Mouse (Mus musculus) myocyte (in vitro differentiated cells): ENCODE data around the gene Ptpn23. TPM values are rescaled to one million over a fixed set of nuclear protein-coding genes. Genes with fewer than 3 reads are reported as not detected.

ENCODE experiments used
- H3K27me3 ChIP-seq: one replicate; pipeline ENCODE4 v1.6.1; 2011; ENCODE audit not compliant: control insufficient read depth, insufficient read depth, insufficient read length
- H3K36me3 ChIP-seq: one replicate; pipeline ENCODE4 v1.6.1; 2011; ENCODE audit not compliant: control insufficient read depth, insufficient read depth
- H3K4me2 ChIP-seq: one replicate; pipeline ENCODE4 v1.6.1; 2011; ENCODE audit warnings: low read depth, control low read depth
- H3K4me3 ChIP-seq: one replicate; pipeline ENCODE4 v1.5.1; 2011; ENCODE audit warnings: mild to moderate bottlenecking, control low read depth, moderate library complexity
- H3K79me2 ChIP-seq: one replicate; pipeline ENCODE4 v1.6.1; 2011; ENCODE audit not compliant: control insufficient read depth, insufficient read depth
- H3ac ChIP-seq: one replicate; pipeline ENCODE4 v1.6.1; 2011; ENCODE audit not compliant: control insufficient read depth, insufficient read length
- CEBPB ChIP-seq: IDR thresholded peaks from 2 replicates; pipeline ENCODE4 v1.6.1; 2011; ENCODE audit warnings: mild to moderate bottlenecking, moderate library complexity; ENCODE audit not compliant: poor library complexity, insufficient read depth, severe bottlenecking
- E2F4 ChIP-seq: IDR thresholded peaks from one replicate; pipeline ENCODE4 v1.6.1; 2011; ENCODE audit warnings: mild to moderate bottlenecking, control low read depth, moderate library complexity; ENCODE audit not compliant: insufficient read depth
- MAX ChIP-seq: IDR thresholded peaks from one replicate; pipeline ENCODE4 v1.6.1; 2011; ENCODE audit warnings: low read depth, mild to moderate bottlenecking, control low read depth
- MYOD1 ChIP-seq, 3 experiments: IDR thresholded peaks; one replicate each; pipeline ENCODE4 v1.6.1; 2011; ENCODE audit warnings: control low read depth in 2 of 3, low read depth in 2 of 3, mild to moderate bottlenecking in 2 of 3, moderate library complexity in 1 of 3; ENCODE audit not compliant: insufficient read length in 2 of 3, control insufficient read depth in 1 of 3
- MYOG ChIP-seq, 3 experiments: IDR thresholded peaks; one replicate each; pipeline ENCODE4 v1.6.1; 2011; ENCODE audit warnings: control low read depth in 2 of 3, low read depth in 2 of 3, mild to moderate bottlenecking in 2 of 3; ENCODE audit not compliant: insufficient read length in 2 of 3, control insufficient read depth in 1 of 3, insufficient read depth in 1 of 3
- POLR2A ChIP-seq: IDR thresholded peaks from one replicate; pipeline ENCODE4 v1.6.1; 2011; ENCODE audit warnings: low read depth, mild to moderate bottlenecking, control low read depth, moderate library complexity; ENCODE audit not compliant: insufficient read length
- POLR2AphosphoS2 ChIP-seq: IDR thresholded peaks from one replicate; pipeline ENCODE4 v1.6.1; 2011; ENCODE audit warnings: low read depth, control low read depth; ENCODE audit not compliant: insufficient read length
- REST ChIP-seq: IDR thresholded peaks from one replicate; pipeline ENCODE4 v1.6.1; 2011; ENCODE audit warnings: mild to moderate bottlenecking, control low read depth, moderate library complexity; ENCODE audit not compliant: insufficient read depth, insufficient read length
- SRF ChIP-seq: IDR thresholded peaks from one replicate; pipeline ENCODE4 v1.6.1; 2011; ENCODE audit warnings: low read depth; ENCODE audit not compliant: control insufficient read depth, insufficient read length
- TCF12 ChIP-seq: IDR thresholded peaks from one replicate; pipeline ENCODE4 v1.6.1; 2011; ENCODE audit warnings: mild to moderate bottlenecking, control low read depth; ENCODE audit not compliant: poor library complexity, insufficient read depth, severe bottlenecking
- TCF3 ChIP-seq: IDR thresholded peaks from one replicate; pipeline ENCODE4 v1.6.1; 2011; ENCODE audit warnings: low read depth, control low read depth; ENCODE audit not compliant: insufficient read length
- USF1 ChIP-seq: IDR thresholded peaks from one replicate; pipeline ENCODE4 v1.6.1; 2011; ENCODE audit warnings: low read depth, mild to moderate bottlenecking, control low read depth, moderate library complexity
- polyA plus RNA-seq: library from polyadenylated mRNA; unstranded; fragments of >200 nt; fragmentation: generic; extraction: Trizol; gene quantifications from one replicate; pipeline ENCODE4 v1.2.1, GENCODE M21; 2012; ENCODE audit warnings: missing spikeins

Ptpn23 gene
- polyA plus RNA-seq, 1 experiment, result 36.0 TPM

DNA sequence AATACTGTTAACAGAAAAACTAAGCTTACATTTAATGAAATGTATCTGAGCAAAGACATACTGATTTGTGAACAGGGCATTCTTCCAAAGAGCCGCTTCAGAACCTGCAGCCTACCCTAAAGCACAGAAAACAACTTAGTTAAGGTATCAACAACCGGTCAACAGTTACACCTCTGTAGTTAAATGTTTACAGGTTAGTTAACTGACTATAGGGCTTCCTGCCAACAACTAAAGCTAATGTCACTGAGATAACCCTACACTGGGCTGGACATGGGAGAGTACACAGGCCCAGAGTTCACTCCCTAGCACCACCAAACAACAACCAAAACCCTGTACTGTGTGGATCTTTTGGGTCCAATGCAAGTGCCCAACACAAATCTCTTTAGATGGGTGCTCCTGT lies 5.3 kb downstream of the Ptpn23 start:
- Histone ChIP-seq H3K4me3 (no peak overlapping the region), H3K4me2 (no peak overlapping the region), H3K36me3 (no peaks in the 10 kb centered on the region), H3ac (no peak overlapping the region), H3K27me3 (no peaks in the 10 kb centered on the region), H3K79me2 (peaks cover 99% of the 10 kb centered on the region)
- TF ChIP-seq REST (no peak), USF1 (no peak), TCF12 (no peak), MYOG (IDR thresholded peaks at IDR 0.05; ENCODE audit: control insufficient read depth in 1 of 3, insufficient read depth in 1 of 3, insufficient read length in 2 of 3, low read depth in 2 of 3) (no peak), MYOD1 (IDR thresholded peaks at IDR 0.05; ENCODE audit: control insufficient read depth in 1 of 3, insufficient read length in 2 of 3, low read depth in 2 of 3) (no peak), POLR2AphosphoS2 (no peak), TCF3 (no peak), SRF (no peak), POLR2A (no peak), CEBPB (no peak), MAX (no peak), E2F4 (no peak)

DNA sequence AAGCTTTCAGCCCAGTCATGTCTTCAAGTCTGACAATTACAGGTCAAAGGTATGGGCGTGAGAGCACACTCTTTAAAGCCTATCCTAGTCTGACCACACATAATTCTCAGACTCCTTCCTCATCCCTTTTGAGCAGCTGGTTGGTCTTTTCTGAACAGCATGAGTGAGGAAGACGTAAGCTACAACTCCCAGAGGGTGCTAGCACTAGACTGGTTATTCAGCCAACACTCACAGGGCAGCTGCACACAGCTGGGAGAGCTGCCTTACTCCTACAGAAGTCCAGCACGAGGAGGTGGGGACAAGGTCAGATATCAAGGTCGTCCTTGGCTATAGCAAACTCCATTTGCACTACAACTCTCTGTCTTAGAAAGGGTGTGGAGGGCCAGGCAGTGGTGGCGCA lies 7.4 kb downstream of the Ptpn23 start:
- Histone ChIP-seq H3K36me3 (peaks cover 7% of the 10 kb centered on the region), H3K79me2 (peaks cover 90% of the 10 kb centered on the region), H3K4me2 (no peak overlapping the region), H3ac (no peak overlapping the region), H3K4me3 (no peak overlapping the region), H3K27me3 (no peaks in the 10 kb centered on the region)
- TF ChIP-seq CEBPB (no peak), USF1 (no peak), E2F4 (no peak), MAX (no peak), MYOD1 (IDR thresholded peaks at IDR 0.05; ENCODE audit: control insufficient read depth in 1 of 3, insufficient read length in 2 of 3, low read depth in 2 of 3) (no peak), TCF12 (no peak), POLR2A (no peak), REST (no peak), SRF (no peak), MYOG (IDR thresholded peaks at IDR 0.05; ENCODE audit: control insufficient read depth in 1 of 3, insufficient read depth in 1 of 3, insufficient read length in 2 of 3, low read depth in 2 of 3) (no peak), POLR2AphosphoS2 (no peak), TCF3 (no peak)

DNA sequence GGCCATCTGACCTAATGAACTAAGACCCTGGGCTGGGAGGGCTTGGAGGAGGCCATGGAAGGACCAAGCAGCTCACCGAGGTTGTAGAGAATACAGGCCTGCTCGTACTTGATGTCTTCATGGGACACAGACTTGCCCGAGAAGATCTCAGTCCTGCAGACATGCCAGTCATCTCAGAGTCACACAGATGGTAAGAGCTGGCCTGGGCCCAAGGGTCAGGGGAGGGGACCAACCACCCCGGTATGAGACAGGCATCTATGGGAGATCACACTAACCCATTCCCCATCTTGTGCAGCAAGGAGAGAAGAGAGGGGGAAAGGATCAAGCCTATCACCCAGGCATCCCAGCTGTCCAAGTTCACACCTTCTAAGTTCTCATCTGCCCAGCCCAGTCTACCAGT lies 14.7 kb downstream of the Ptpn23 start:
- H3K4me3 ChIP-seq, result no peak overlapping the region
- peaks cover 22% of the 10 kb centered on the region for H3K79me2 ChIP-seq
- peaks cover 18% of the 10 kb centered on the region for H3K36me3 ChIP-seq
- no peak for TF ChIP-seq USF1
- TF ChIP-seq MYOD1 (IDR thresholded peaks at IDR 0.05; ENCODE audit: control insufficient read depth in 1 of 3, insufficient read length in 2 of 3, low read depth in 2 of 3), result no peak
- no peak for TF ChIP-seq POLR2A
- no peak for TF ChIP-seq E2F4
- TF ChIP-seq CEBPB, result no peak
- no peak for TF ChIP-seq MYOG (IDR thresholded peaks at IDR 0.05; ENCODE audit: control insufficient read depth in 1 of 3, insufficient read depth in 1 of 3, insufficient read length in 2 of 3, low read depth in 2 of 3)
- no peak for TF ChIP-seq SRF
- no peak for TF ChIP-seq POLR2AphosphoS2
- TF ChIP-seq TCF3, result no peak
- TF ChIP-seq REST, result no peak
- no peak for TF ChIP-seq TCF12
- no peak for TF ChIP-seq MAX
- no peak overlapping the region for H3K4me2 ChIP-seq
- no peaks in the 10 kb centered on the region for H3K27me3 ChIP-seq
- no peak overlapping the region for H3ac ChIP-seq

DNA sequence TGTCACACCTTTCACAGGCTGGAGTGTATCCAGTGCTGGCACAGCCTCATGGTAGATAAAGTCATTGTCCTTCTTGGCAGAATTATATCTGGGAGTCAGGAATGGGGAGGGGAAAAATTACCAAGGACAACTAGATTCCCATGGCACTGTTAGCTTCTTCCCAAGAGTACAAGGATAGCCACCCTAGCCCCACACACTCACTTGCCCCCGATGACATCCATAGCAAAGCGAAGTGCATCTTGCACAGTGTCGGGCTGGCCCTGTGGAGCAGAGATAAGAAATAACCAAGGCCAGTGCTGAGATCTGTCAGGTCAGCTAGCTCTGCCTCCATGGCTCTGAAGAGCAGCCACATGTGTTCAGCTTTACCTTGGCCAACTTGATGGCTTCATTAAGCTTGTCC lies 17.2 kb downstream of the Ptpn23 start:
- H3K36me3 ChIP-seq, result peaks cover 16% of the 10 kb centered on the region

DNA sequence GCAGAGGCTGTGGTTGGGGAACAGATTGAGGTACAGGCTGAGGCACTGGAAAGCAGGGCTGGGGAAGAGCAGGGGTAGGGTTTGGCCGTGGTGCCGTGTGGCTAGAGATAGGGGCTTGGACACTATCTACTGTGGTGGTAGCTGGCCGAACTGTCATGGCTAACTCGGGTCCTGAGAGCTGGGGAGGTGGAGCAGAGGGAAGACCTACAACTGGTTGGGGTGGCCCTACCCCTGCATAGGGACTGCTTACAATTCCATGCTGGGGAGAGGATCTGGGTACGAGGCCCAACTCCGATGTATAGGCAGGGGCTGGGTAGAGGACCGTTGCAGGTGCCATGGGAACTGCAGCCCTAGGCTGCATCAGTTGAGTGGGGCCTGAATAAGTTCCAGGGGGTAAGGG lies 20.0 kb downstream of the Ptpn23 start:
- Histone ChIP-seq H3K36me3 (peaks cover 13% of the 10 kb centered on the region), H3K4me3 (no peak overlapping the region), H3K27me3 (no peaks in the 10 kb centered on the region), H3K4me2 (no peak overlapping the region), H3K79me2 (no peaks in the 10 kb centered on the region), H3ac (no peak overlapping the region)
- TF ChIP-seq MYOG (IDR thresholded peaks at IDR 0.05; ENCODE audit: control insufficient read depth in 1 of 3, insufficient read depth in 1 of 3, insufficient read length in 2 of 3, low read depth in 2 of 3) (no peak), CEBPB (no peak), TCF3 (no peak), USF1 (no peak), SRF (no peak), TCF12 (no peak), MYOD1 (IDR thresholded peaks at IDR 0.05; ENCODE audit: control insufficient read depth in 1 of 3, insufficient read length in 2 of 3, low read depth in 2 of 3) (no peak), E2F4 (no peak), REST (no peak), POLR2AphosphoS2 (no peak), MAX (no peak), POLR2A (no peak)

More for the DNA sequence above, 17.2 kb downstream of the Ptpn23 start:
- no peaks in the 10 kb centered on the region for H3K27me3 ChIP-seq
- H3ac ChIP-seq, result no peak overlapping the region
- H3K4me2 ChIP-seq, result no peak overlapping the region
- TF ChIP-seq MYOD1 (IDR thresholded peaks at IDR 0.05; ENCODE audit: control insufficient read depth in 1 of 3, insufficient read length in 2 of 3, low read depth in 2 of 3) (no peak), POLR2A (no peak), MYOG (IDR thresholded peaks at IDR 0.05; ENCODE audit: control insufficient read depth in 1 of 3, insufficient read depth in 1 of 3, insufficient read length in 2 of 3, low read depth in 2 of 3) (no peak), TCF3 (no peak), TCF12 (no peak)
- H3K79me2 ChIP-seq, result peaks cover 6% of the 10 kb centered on the region
- no peak overlapping the region for H3K4me3 ChIP-seq
